ENCODE assay signal across 8 mouse cellular contexts in the genomic region with DNA sequence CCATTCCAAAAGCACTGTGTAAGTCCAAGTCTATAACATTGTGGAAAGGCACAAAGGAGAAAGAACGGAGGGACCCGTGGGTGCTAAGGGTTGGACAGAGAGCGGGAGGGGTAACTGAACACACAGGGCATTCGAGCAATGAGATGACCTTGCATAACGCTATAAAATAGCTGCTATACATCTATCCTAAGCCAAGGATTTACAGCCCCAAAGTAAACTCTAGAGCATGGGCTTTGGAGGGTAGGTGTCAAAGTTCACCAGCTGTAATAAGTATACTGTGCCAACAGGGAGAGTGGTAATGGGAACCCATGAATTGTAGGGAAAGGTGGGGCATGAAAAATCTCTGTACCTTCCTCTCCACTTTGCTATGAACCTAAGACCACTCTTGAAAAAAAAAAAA. TPM values are rescaled to one million over a fixed set of nuclear protein-coding genes. Genes with fewer than 3 reads are reported as not detected.
DNase-seq lines count a peak whose midpoint lies in the region; ATAC-seq and TF ChIP-seq lines count a peak whose summit lies in the region.

A gene (minus strand): TSS at position 12 of the 400 bp plus-strand sequence.

- no peak within 1 kb of the TSS for H3K4me3 ChIP-seq in hindbrain, embryonic 15.5 days
- no peak within 1 kb of the TSS for H3K4me3 ChIP-seq in liver, postnatal 0 days (ENCODE audit: low read depth, low read length)

- H3K4me2 ChIP-seq in hindbrain, embryonic 15.5 days, result no peak within 1 kb of the TSS
- no peak within 1 kb of the TSS for H3K4me2 ChIP-seq in liver, postnatal 0 days (ENCODE audit: low read depth, low read length)

- TF ChIP-seq EP300 in liver, postnatal 0 days (IDR thresholded peaks at IDR 0.05; ENCODE audit: low read depth), result no peak

- no peak for ATAC-seq in CD4-positive, CD25-positive, alpha-beta regulatory T cell, adult 4 months
- ATAC-seq in hindbrain, embryonic 15.5 days (ENCODE audit: low FRiP score, low read depth), result no peak
- ATAC-seq in liver, postnatal 0 days, result no peak

- no peaks in the 10 kb centered on the region for H3K36me3 ChIP-seq in hindbrain, embryonic 15.5 days
- H3K36me3 ChIP-seq in liver, postnatal 0 days (replicated peaks; ENCODE audit: insufficient read depth, low read length), result no peaks in the 10 kb centered on the region

- no peak for DNase-seq in adrenal gland, adult 2 months
- DNase-seq in gastrocnemius, adult 18-20 months (ENCODE audit: low spot score), result no peak
- DNase-seq in liver, postnatal 0 days, result no peak
- no peak for DNase-seq in urinary bladder, postnatal 10 days (ENCODE audit: low spot score)
- no peak for DNase-seq in right cerebral cortex, postnatal 4 days
- DNase-seq in testis, postnatal 10 days (ENCODE audit: low spot score), result no peak

- H3K27me3 ChIP-seq in hindbrain, embryonic 15.5 days, result no peaks in the 10 kb centered on the region
- H3K27me3 ChIP-seq in liver, postnatal 0 days (ENCODE audit: insufficient read depth, low read length), result no peaks in the 10 kb centered on the region

- no peak within 1 kb of the TSS for H3K9ac ChIP-seq in hindbrain, embryonic 15.5 days
- H3K9ac ChIP-seq in liver, postnatal 0 days (replicated peaks), result no peak within 1 kb of the TSS

- WGBS in hindbrain, embryonic 15.5 days, result 90% methylated on average over 5 of the region's 5 CpGs
- 82% methylated on average over 5 of the region's 5 CpGs for WGBS in liver, postnatal 0 days (ENCODE audit: insufficient replicate concordance)

- no peak for TF ChIP-seq CTCF in liver, postnatal 0 days (IDR thresholded peaks at IDR 0.05; ENCODE audit: low read depth)

- no peak within 1 kb of the TSS for H3K27ac ChIP-seq in hindbrain, embryonic 15.5 days (replicated peaks)
- no peak within 1 kb of the TSS for H3K27ac ChIP-seq in liver, postnatal 0 days (ENCODE audit: low read depth)

- peaks cover 3% of the 10 kb centered on the region; the same call in 1 of the 2 replicates for H3K4me1 ChIP-seq in hindbrain, embryonic 15.5 days (replicated peaks)
- H3K4me1 ChIP-seq in liver, postnatal 0 days (ENCODE audit: insufficient read depth), result peaks cover 4% of the 10 kb centered on the region; the same call in 1 of the 2 replicates

- no peaks in the 10 kb centered on the region for H3K9me3 ChIP-seq in hindbrain, embryonic 15.5 days
- no peaks in the 10 kb centered on the region for H3K9me3 ChIP-seq in liver, postnatal 0 days (ENCODE audit: low read length)

RNA-seq across cellular contexts. Expression of the gene that starts here (rescaled TPM):
- polyA plus RNA-seq in CD4-positive, CD25-positive, alpha-beta regulatory T cell, adult 4 months (2017; shearing (Covaris generic)), result 10 to 100 TPM; 77.4 to 77.6 TPM
- total RNA-seq in adrenal gland, adult 2 months (2021), result 10 to 100 TPM; 50.2 to 56.2 TPM
- 0.65 and 1.2 TPM in 2 replicates for polyA plus RNA-seq in adrenal gland, adult 2 months (2012; rRNA removed)
- 10 to 100 TPM; 52.3 to 53.2 TPM for total RNA-seq in gastrocnemius, adult 18-20 months (2021)
- 92.9 and 97.7 TPM in 2 replicates for polyA plus RNA-seq in hindbrain, embryonic 15.5 days (2015; fragmentation: Nextera tagmentation; extraction: Ambion mirVana)
- 34.4 and 36.5 TPM in 2 replicates for polyA plus RNA-seq in liver, postnatal 0 days (2015; fragmentation: Nextera tagmentation; extraction: Ambion mirVana)

Comparison
In these comparisons a context has a peak if more than half of its experiments do, and no peak if none do; other contexts are left out.
1. RNA of the gene that starts here (polyA plus RNA-seq): 92.9 to 97.7 TPM in hindbrain, embryonic 15.5 days, 77.4 to 77.6 TPM in CD4-positive, CD25-positive, alpha-beta regulatory T cell, adult 4 months and 34.4 to 36.5 TPM in liver, postnatal 0 days; 0.65 to 1.2 TPM in adrenal gland, adult 2 months; every median in the first group is over 10 times any median in the second.